Mouse (Mus musculus) heart, postnatal 4 days (tissue): ENCODE measurements at regions not wholly inside any gene's neighbourhood (a gene's known extent, or its start where the extent isn't known, plus 50 kb on each side); places are given as distances from the start of the nearest gene placed in this dataset.
"Not testable (repeated sequence)": the region's sequence is repeated elsewhere in the genome, so short reads cannot be mapped to it uniquely, and the experiment has no call there.

ENCODE experiments used
- DNase-seq: peaks from one replicate; pipeline ENCODE4 v3.0.0; 2021

- no peak for DNase-seq
Observed at GRCm38 (mm10) chr13:35604765-35605164, 54.9 kb upstream of the Cdyl start.

- DNase-seq: not testable (repeated sequence)
Observed at GRCm38 (mm10) chr13:35606857-35607561, 52.6 kb upstream of the Cdyl start.

- DNase-seq: no peak
Observed at GRCm38 (mm10) chr13:35607710-35608109, 51.9 kb upstream of the Cdyl start.
